Mouse (Mus musculus) gastrocnemius, adult 18-20 months (tissue): ENCODE measurements around the gene Inafm2. TPM values are rescaled to one million over a fixed set of nuclear protein-coding genes. Genes with fewer than 3 reads are reported as not detected.

ENCODE experiments used
- DNase-seq: peaks from one replicate; pipeline ENCODE4 v3.0.0; 2021; ENCODE audit warnings: low spot score
- long read RNA-seq, 2 experiments: library from polyadenylated mRNA; stranded (forward); transcript quantifications; one replicate each; pipeline ENCODE4 v2.0.0; 2021
- total RNA-seq, 2 experiments: library from RNA; stranded (reverse); gene quantifications; 2 replicates each; pipeline ENCODE4 v1.2.3; 2021

Inafm2 gene
- total RNA-seq = 1 to 10 TPM; 5.3 TPM
- long read RNA-seq, experiment 1, transcript Inafm2-201 (1 exons, 3,053 nt) = major isoform, 7 of 7 reads
- long read RNA-seq, experiment 1, partial matches to known transcripts = 0 of 7 reads
- long read RNA-seq, experiment 1, other reads (novel, unspliced or antisense) = 0 of 7 reads
- long read RNA-seq, experiment 2, transcript Inafm2-201 (1 exons, 3,053 nt) = major isoform, 9 of 9 reads
- long read RNA-seq, experiment 2, partial matches to known transcripts = 0 of 9 reads
- long read RNA-seq, experiment 2, other reads (novel, unspliced or antisense) = 0 of 9 reads

GRCm38 (mm10) chr2:118745232-118745884 is at the start of gene Inafm2:
Gene Inafm2 (plus strand): TSS chr2:118745758.
- peak; percentile 91 for DNase-seq

- no peak for DNase-seq
Measured at GRCm38 (mm10) chr2:118696451-118697308, 48.9 kb upstream of the Inafm2 start.

GRCm38 (mm10) chr2:118697311-118697877 is 48.2 kb upstream of the Inafm2 start:
- DNase-seq = peak; percentile 25

- peak; percentile 31 for DNase-seq
Measured at GRCm38 (mm10) chr2:118697955-118698354, 47.6 kb upstream of the Inafm2 start.

- DNase-seq = peak; percentile 85
Measured at GRCm38 (mm10) chr2:118700179-118701062, 45.1 kb upstream of the Inafm2 start.

- DNase-seq = no peak
Measured at GRCm38 (mm10) chr2:118701161-118701560, 44.4 kb upstream of the Inafm2 start.

GRCm38 (mm10) chr2:118701971-118702882 is 43.3 kb upstream of the Inafm2 start:
- DNase-seq = no peak

GRCm38 (mm10) chr2:118702883-118703761 is 42.4 kb upstream of the Inafm2 start:
- DNase-seq = peak; percentile 39

- no peak for DNase-seq
Measured at GRCm38 (mm10) chr2:118703913-118704730, 41.4 kb upstream of the Inafm2 start, which contains the start of gene Ankrd63. Gene Ankrd63 (minus strand): TSS chr2:118703963.

GRCm38 (mm10) chr2:118706436-118706835 is 39.1 kb upstream of the Inafm2 start:
- DNase-seq = no peak

GRCm38 (mm10) chr2:118708472-118708871 is 37.1 kb upstream of the Inafm2 start:
- no peak for DNase-seq

- DNase-seq = no peak
Measured at GRCm38 (mm10) chr2:118709655-118710221, 35.8 kb upstream of the Inafm2 start.

- DNase-seq = peak; percentile 22
Measured at GRCm38 (mm10) chr2:118711038-118711494, 34.5 kb upstream of the Inafm2 start.

- no peak for DNase-seq
Measured at GRCm38 (mm10) chr2:118713631-118714030, 31.9 kb upstream of the Inafm2 start.

- DNase-seq = no peak
Measured at GRCm38 (mm10) chr2:118714230-118714629, 31.3 kb upstream of the Inafm2 start.

- peak; percentile 59 for DNase-seq
Measured at GRCm38 (mm10) chr2:118716677-118717076, 28.9 kb upstream of the Inafm2 start.
